21 mouse cellular contexts compared by ENCODE assay signal in the genomic region with DNA sequence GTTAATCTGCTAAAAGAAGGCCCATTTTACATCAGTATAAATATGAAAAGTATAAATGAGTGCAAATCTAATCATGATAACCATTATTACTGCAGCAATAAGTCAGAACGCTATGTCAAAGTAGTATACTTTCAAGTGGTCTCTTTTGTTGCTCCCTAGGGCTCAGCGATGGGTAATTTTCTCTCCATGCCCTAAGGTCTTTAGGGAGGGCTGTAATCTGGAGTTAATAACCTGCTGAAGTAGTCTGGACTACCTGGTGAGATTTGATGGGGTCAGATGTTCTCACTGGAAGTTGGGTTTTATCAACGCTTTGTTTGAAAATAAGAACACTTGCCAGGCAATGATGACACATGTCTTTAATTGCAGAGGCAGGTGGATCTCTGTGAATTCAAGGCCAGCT.
A peak's percentile ranks its signal among the peaks of the same experiment; 100 is the strongest.
DNase-seq lines count a peak whose midpoint lies in the region; ATAC-seq and TF ChIP-seq lines count a peak whose summit lies in the region.
"Had no signal": no experiment of that assay in that cellular context is flagged by ENCODE, and none has a peak within 500 bp of the region (broad histone marks: within the 10 kb centered on the region; RNA-seq: fewer than 3 reads in every experiment).

No protein-coding gene starts in this region.

- no peak for TF ChIP-seq CTCF in gastrocnemius, adult 2 months (IDR thresholded peaks at IDR 0.05)
- no peak for TF ChIP-seq CTCF in midbrain, postnatal 0 days (IDR thresholded peaks at IDR 0.05)

- no peak overlapping the region for H3K4me2 ChIP-seq in midbrain, embryonic 11.5 days
- no peak overlapping the region for H3K4me2 ChIP-seq in midbrain, postnatal 0 days (ENCODE audit: low read depth, low read length, poor library complexity, severe bottlenecking)

- no peaks in the 10 kb centered on the region for H3K9me3 ChIP-seq in midbrain, embryonic 11.5 days (ENCODE audit: control insufficient read depth, low read length)
- H3K9me3 ChIP-seq in midbrain, postnatal 0 days (ENCODE audit: low read length): no peaks in the 10 kb centered on the region
- H3K9me3 ChIP-seq: G1E had no signal

- H3K4me1 ChIP-seq in midbrain, embryonic 11.5 days (ENCODE audit: control insufficient read depth, insufficient read depth, low read length): peaks cover 2% of the 10 kb centered on the region; the same call in 1 of the 2 replicates
- H3K4me1 ChIP-seq in midbrain, postnatal 0 days (ENCODE audit: insufficient read depth, low read length): no peaks in the 10 kb centered on the region

- no peak overlapping the region for H3K4me3 ChIP-seq in gastrocnemius, adult 2 months
- no peak overlapping the region for H3K4me3 ChIP-seq in midbrain, embryonic 11.5 days (ENCODE audit: low read depth, low read length)
- H3K4me3 ChIP-seq in midbrain, postnatal 0 days (ENCODE audit: low read depth, low read length): no peak overlapping the region

- no peaks in the 10 kb centered on the region for H3K27me3 ChIP-seq in midbrain, embryonic 11.5 days (ENCODE audit: control insufficient read depth, insufficient read depth, low read length)
- no peaks in the 10 kb centered on the region for H3K27me3 ChIP-seq in midbrain, postnatal 0 days (ENCODE audit: insufficient read depth, low read length)
- H3K27me3 ChIP-seq: CH12.LX, Patski had no signal

- intact Hi-C loops in gastrocnemius, adult 2 months (cut with DNase I): no loop called here
- intact Hi-C loops in gastrocnemius, postnatal 36 days (cut with DNase I): no loop called here

- H3K36me3 ChIP-seq in midbrain, embryonic 11.5 days (ENCODE audit: control insufficient read depth, insufficient read depth, low read length): no peaks in the 10 kb centered on the region
- H3K36me3 ChIP-seq in midbrain, postnatal 0 days (ENCODE audit: insufficient read depth, low read length): no peaks in the 10 kb centered on the region
- H3K36me3 ChIP-seq: G1E had no signal

- no peak for ATAC-seq in midbrain, embryonic 11.5 days (ENCODE audit: low FRiP score)
- ATAC-seq in midbrain, postnatal 0 days (ENCODE audit: low FRiP score): no peak
- ATAC-seq: activated CD4-positive, CD25-positive, alpha-beta regulatory T cell, adult 4 months; CD4-positive, CD25-positive, alpha-beta regulatory T cell, adult 4 months; Patski had no signal

- H3K27ac ChIP-seq in gastrocnemius, adult 2 months: peak overlapping the region; percentile 86
- H3K27ac ChIP-seq in midbrain, embryonic 11.5 days (ENCODE audit: low read depth, low read length): no peak overlapping the region
- H3K27ac ChIP-seq in midbrain, postnatal 0 days (ENCODE audit: low read depth, low read length): no peak overlapping the region

- 79% methylated on average over 3 of the region's 3 CpGs for WGBS in midbrain, embryonic 11.5 days
- WGBS in midbrain, postnatal 0 days: 79% methylated on average over 3 of the region's 3 CpGs

- no peak for DNase-seq in gastrocnemius, adult 2 months
- DNase-seq in gastrocnemius, postnatal 36 days: no peak
- DNase-seq in heart, adult 11 months: peak; percentile 66
- DNase-seq in heart, postnatal 4 days: no peak
- peak; percentile 69 for DNase-seq in midbrain, embryonic 11.5 days (ENCODE audit: low spot score, missing footprints)
- no peak for DNase-seq in midbrain, postnatal 0 days (ENCODE audit: low spot score)
- DNase-seq: adrenal gland, adult 2 months; adrenal gland, adult 8-10 months; adrenal gland, postnatal 10 days; adrenal gland, postnatal 14 days; adrenal gland, postnatal 25 days; adrenal gland, postnatal 36 days; B cell, adult 2 months; cerebellum, adult 11 months; cerebellum, adult 11-12 months; cerebellum, adult 18-20 months had no signal

- no peak overlapping the region for H3K9ac ChIP-seq in midbrain, embryonic 11.5 days (ENCODE audit: low read length)
- H3K9ac ChIP-seq in midbrain, postnatal 0 days (replicated peaks; ENCODE audit: low read length, poor library complexity, severe bottlenecking): no peak overlapping the region

Comparison
In these comparisons a context has a peak if more than half of its experiments do, and no peak if none do; other contexts are left out.
1. DNase-seq: peak in heart, adult 11 months (single experiment) and midbrain, embryonic 11.5 days (single experiment); none in gastrocnemius, adult 2 months (single experiment), gastrocnemius, postnatal 36 days (0 of 2), heart, postnatal 4 days (single experiment) and midbrain, postnatal 0 days (single experiment).